Mouse (Mus musculus): Measurements from ENCODE around the gene Dnajc3. TPM values are rescaled to one million over a fixed set of nuclear protein-coding genes. Genes with fewer than 3 reads are reported as not detected.

Gene Dnajc3
- polyA plus RNA-seq (2015; fragmentation: Nextera tagmentation; extraction: Ambion mirVana): 20.3 and 21.5 TPM in 2 replicates

GRCm38 (mm10) chr14:118937533-118938492 lies at the start of gene Dnajc3:
Gene Dnajc3, plus strand, starts transcription at chr14:118937976.
- Histone ChIP-seq H3K36me3 (no peaks in the 10 kb centered on the region), H3K9me3 (no peaks in the 10 kb centered on the region), H3K27ac (peak within 1 kb of the TSS; percentile 92), H3K9ac (peak within 1 kb of the TSS; percentile 94), H3K4me3 (peak within 1 kb of the TSS; percentile 95), H3K4me2 (peak within 1 kb of the TSS; percentile 71), H3K4me1 (replicated peaks) (peaks cover 33% of the 10 kb centered on the region), H3K27me3 (no peaks in the 10 kb centered on the region; the same call in 1 of the 2 replicates)
- ATAC-seq (ENCODE audit: low FRiP score): peak; percentile 100
- WGBS: under 1% methylated on average over 119 of the region's 124 CpGs

GRCm38 (mm10) chr14:118890101-118890500 lies 47.7 kb upstream of the Dnajc3 start:
- no peaks in the 10 kb centered on the region for H3K4me1 ChIP-seq (replicated peaks)
- no peak overlapping the region for H3K27ac ChIP-seq
- H3K4me2 ChIP-seq: no peak overlapping the region
- H3K9me3 ChIP-seq: no peaks in the 10 kb centered on the region
- H3K36me3 ChIP-seq: peaks cover 90% of the 10 kb centered on the region
- no peaks in the 10 kb centered on the region for H3K27me3 ChIP-seq
- WGBS: 89% methylated on average over 4 of the region's 4 CpGs
- no peak overlapping the region for H3K9ac ChIP-seq
- ATAC-seq (ENCODE audit: low FRiP score): no peak
- H3K4me3 ChIP-seq: no peak overlapping the region

GRCm38 (mm10) chr14:118895228-118895627 lies 42.5 kb upstream of the Dnajc3 start:
- Histone ChIP-seq H3K4me1 (replicated peaks) (no peaks in the 10 kb centered on the region), H3K27ac (no peak overlapping the region), H3K27me3 (no peaks in the 10 kb centered on the region), H3K36me3 (peaks cover 90% of the 10 kb centered on the region), H3K9me3 (no peaks in the 10 kb centered on the region), H3K9ac (no peak overlapping the region), H3K4me3 (no peak overlapping the region), H3K4me2 (no peak overlapping the region)
- no peak for ATAC-seq (ENCODE audit: low FRiP score)
- 91% methylated on average over 7 of the region's 7 CpGs for WGBS

- no peaks in the 10 kb centered on the region for H3K27me3 ChIP-seq
- no peak for ATAC-seq (ENCODE audit: low FRiP score)
- no peaks in the 10 kb centered on the region for H3K9me3 ChIP-seq
- no peaks in the 10 kb centered on the region for H3K4me1 ChIP-seq (replicated peaks)
- H3K9ac ChIP-seq: no peak overlapping the region
- peaks cover 92% of the 10 kb centered on the region for H3K36me3 ChIP-seq
- no peak overlapping the region for H3K27ac ChIP-seq
- H3K4me3 ChIP-seq: no peak overlapping the region
- no peak overlapping the region for H3K4me2 ChIP-seq
- WGBS: 96% methylated on average over 10 of the region's 10 CpGs
These were observed 42.1 kb upstream of the Dnajc3 start for GRCm38 (mm10) chr14:118895655-118896054.

GRCm38 (mm10) chr14:118899940-118900339 lies 37.8 kb upstream of the Dnajc3 start:
- ATAC-seq (ENCODE audit: low FRiP score): no peak
- WGBS: 88% methylated on average over 11 of the region's 11 CpGs
- Histone ChIP-seq H3K9me3 (peaks cover 4% of the 10 kb centered on the region; the same call in 1 of the 2 replicates), H3K9ac (no peak overlapping the region), H3K4me1 (replicated peaks) (peaks cover 6% of the 10 kb centered on the region), H3K27ac (no peak overlapping the region), H3K4me2 (no peak overlapping the region), H3K27me3 (no peaks in the 10 kb centered on the region), H3K4me3 (no peak overlapping the region), H3K36me3 (peaks cover 94% of the 10 kb centered on the region)

- WGBS: 100% methylated on average over 1 of the region's 1 CpGs
- no peak overlapping the region for H3K4me2 ChIP-seq
- H3K4me1 ChIP-seq (replicated peaks): peaks cover 6% of the 10 kb centered on the region
- no peaks in the 10 kb centered on the region for H3K27me3 ChIP-seq
- peaks cover 4% of the 10 kb centered on the region; the same call in 1 of the 2 replicates for H3K9me3 ChIP-seq
- no peak overlapping the region for H3K9ac ChIP-seq
- no peak for ATAC-seq (ENCODE audit: low FRiP score)
- no peak overlapping the region for H3K27ac ChIP-seq
- H3K36me3 ChIP-seq: peaks cover 90% of the 10 kb centered on the region
- H3K4me3 ChIP-seq: no peak overlapping the region
These were observed 36.9 kb upstream of the Dnajc3 start for GRCm38 (mm10) chr14:118900911-118901310.

GRCm38 (mm10) chr14:118903397-118903796 lies 34.4 kb upstream of the Dnajc3 start:
- Histone ChIP-seq H3K4me2 (no peak overlapping the region), H3K9ac (no peak overlapping the region), H3K27me3 (no peaks in the 10 kb centered on the region), H3K36me3 (peaks cover 92% of the 10 kb centered on the region), H3K4me1 (replicated peaks) (peaks cover 6% of the 10 kb centered on the region), H3K27ac (no peak overlapping the region), H3K9me3 (peaks cover 4% of the 10 kb centered on the region; the same call in 1 of the 2 replicates), H3K4me3 (no peak overlapping the region)
- 87% methylated on average over 3 of the region's 3 CpGs for WGBS
- no peak for ATAC-seq (ENCODE audit: low FRiP score)

- peak; percentile 69 for ATAC-seq (ENCODE audit: low FRiP score)
- WGBS: 32% methylated on average over 6 of the region's 6 CpGs
- peaks cover 6% of the 10 kb centered on the region for H3K4me1 ChIP-seq (replicated peaks)
- no peak overlapping the region for H3K4me3 ChIP-seq
- H3K9me3 ChIP-seq: peaks cover 4% of the 10 kb centered on the region; the same call in 1 of the 2 replicates
- no peak overlapping the region for H3K4me2 ChIP-seq
- H3K9ac ChIP-seq: no peak overlapping the region
- no peak overlapping the region; the same call in 1 of the 2 replicates for H3K27ac ChIP-seq
- H3K36me3 ChIP-seq: peaks cover 92% of the 10 kb centered on the region
- H3K27me3 ChIP-seq: no peaks in the 10 kb centered on the region
These were observed 33.8 kb upstream of the Dnajc3 start for GRCm38 (mm10) chr14:118903867-118904562.

GRCm38 (mm10) chr14:118907592-118907991 lies 30.2 kb upstream of the Dnajc3 start:
- Histone ChIP-seq H3K27ac (no peak overlapping the region), H3K9me3 (no peaks in the 10 kb centered on the region), H3K9ac (no peak overlapping the region), H3K4me3 (no peak overlapping the region), H3K4me1 (replicated peaks) (peaks cover 6% of the 10 kb centered on the region), H3K27me3 (no peaks in the 10 kb centered on the region), H3K36me3 (peaks cover 92% of the 10 kb centered on the region), H3K4me2 (no peak overlapping the region)
- ATAC-seq (ENCODE audit: low FRiP score): no peak
- WGBS: 84% methylated on average over 8 of the region's 8 CpGs

- no peaks in the 10 kb centered on the region for H3K4me1 ChIP-seq (replicated peaks)
- 88% methylated on average over 8 of the region's 8 CpGs for WGBS
- H3K9me3 ChIP-seq: no peaks in the 10 kb centered on the region
- no peak overlapping the region for H3K9ac ChIP-seq
- no peak overlapping the region for H3K27ac ChIP-seq
- peaks cover 93% of the 10 kb centered on the region for H3K36me3 ChIP-seq
- no peaks in the 10 kb centered on the region for H3K27me3 ChIP-seq
- H3K4me3 ChIP-seq: no peak overlapping the region
- no peak for ATAC-seq (ENCODE audit: low FRiP score)
- H3K4me2 ChIP-seq: no peak overlapping the region
These were observed 27.9 kb upstream of the Dnajc3 start for GRCm38 (mm10) chr14:118909872-118910271.

GRCm38 (mm10) chr14:118910332-118911222 lies 27.2 kb upstream of the Dnajc3 start:
- WGBS: 71% methylated on average over 29 of the region's 29 CpGs
- Histone ChIP-seq H3K36me3 (peaks cover 94% of the 10 kb centered on the region), H3K27me3 (no peaks in the 10 kb centered on the region), H3K4me3 (no peak overlapping the region), H3K9me3 (no peaks in the 10 kb centered on the region), H3K4me1 (replicated peaks) (no peaks in the 10 kb centered on the region), H3K27ac (no peak overlapping the region), H3K9ac (no peak overlapping the region), H3K4me2 (no peak overlapping the region)
- no peak for ATAC-seq (ENCODE audit: low FRiP score)
